Mouse (Mus musculus) neural tube, embryonic 11.5 days (tissue): Measurements from ENCODE around the gene Nfib. TPM values are rescaled to one million over a fixed set of nuclear protein-coding genes. Genes with fewer than 3 reads are reported as not detected.

Experiments used
- ATAC-seq: fragments of 200-750 bp; cut with Nextera tagmentation; 2 replicates; pipeline ENCODE4 v1.8.0; 2017; ENCODE audit warnings: moderate number of reproducible peaks, mild to moderate bottlenecking, moderate TSS enrichment, moderate library complexity; ENCODE audit not compliant: insufficient read depth, low FRiP score, low TSS enrichment
- DNase-seq: peaks from one replicate; pipeline ENCODE4 v3.0.0-alpha.2; 2015; ENCODE audit warnings: low spot score
- H3K27ac ChIP-seq: fragments of 300-500 bp; sonication (generic); 2 replicates; pipeline ENCODE4 v1.5.1; 2014; ENCODE audit warnings: low read depth, mild to moderate bottlenecking, low read length
- H3K27me3 ChIP-seq: fragments of 300-500 bp; sonication (generic); 2 replicates; pipeline ENCODE4 v1.6.1; 2014; ENCODE audit warnings: mild to moderate bottlenecking, low read length, mixed read lengths; ENCODE audit not compliant: control insufficient read depth, insufficient read depth
- H3K36me3 ChIP-seq: fragments of 300-500 bp; sonication (generic); 2 replicates; pipeline ENCODE4 v1.6.1; 2014; ENCODE audit warnings: mild to moderate bottlenecking, low read length, moderate library complexity, mixed read lengths; ENCODE audit not compliant: control insufficient read depth, insufficient read depth
- H3K4me1 ChIP-seq: fragments of 300-500 bp; sonication (generic); 2 replicates; pipeline ENCODE4 v1.6.1; 2014; ENCODE audit warnings: low read length, mixed read lengths; ENCODE audit not compliant: control insufficient read depth, insufficient read depth
- H3K4me2 ChIP-seq: fragments of 300-500 bp; sonication (generic); 2 replicates; pipeline ENCODE4 v1.6.1; 2014; ENCODE audit warnings: low read depth, mild to moderate bottlenecking, moderate library complexity
- H3K4me3 ChIP-seq: fragments of 300-500 bp; sonication (generic); 2 replicates; pipeline ENCODE4 v1.5.1; 2014; ENCODE audit warnings: low read depth, low read length
- H3K9ac ChIP-seq: fragments of 300-500 bp; sonication (generic); 2 replicates; pipeline ENCODE4 v1.6.1; 2014; ENCODE audit warnings: mild to moderate bottlenecking, low read length
- H3K9me3 ChIP-seq: fragments of 300-500 bp; sonication (generic); 2 replicates; pipeline ENCODE4 v1.6.1; 2016; ENCODE audit warnings: low read length; ENCODE audit not compliant: control insufficient read depth
- WGBS: fragments of 180-500 bp; shearing (Covaris S2); extraction: QIAGEN DNeasy Blood & Tissue Kit; methylation state at CpG from one replicate; pipeline ENCODE4 v1.1.7; 2014; 5-methylcytosine and 5-hydroxymethylcytosine counted together
- polyA plus RNA-seq: library from polyadenylated mRNA; unstranded; fragments of >200 nt; fragmentation: Nextera tagmentation; extraction: Ambion mirVana; gene quantifications from 2 replicates; pipeline ENCODE4 v1.2.1, GENCODE M21; 2014

Nfib gene
- polyA plus RNA-seq, 1 experiment from 2014 or later, result 29.1 TPM

- H3K4me2 ChIP-seq, result no peak overlapping the region
- WGBS, result 75% methylated on average over 4 of the region's 4 CpGs
- ATAC-seq, result no peak
These were observed 107.1 kb downstream of the Nfib start for GRCm38 (mm10) chr4:82598436-82598835.

GRCm38 (mm10) chr4:82593681-82594666 is 111.6 kb downstream of the Nfib start:
- no peak overlapping the region for H3K27ac ChIP-seq
- no peaks in the 10 kb centered on the region for H3K9me3 ChIP-seq
- H3K27me3 ChIP-seq, result no peaks in the 10 kb centered on the region
- 87% methylated on average over 10 of the region's 10 CpGs for WGBS
- H3K9ac ChIP-seq, result no peak overlapping the region
- no peak for ATAC-seq
- no peaks in the 10 kb centered on the region for H3K4me1 ChIP-seq
- no peaks in the 10 kb centered on the region for H3K36me3 ChIP-seq
- H3K4me2 ChIP-seq, result no peak overlapping the region
- DNase-seq, result no peak
- no peak overlapping the region for H3K4me3 ChIP-seq

More at GRCm38 (mm10) chr4:82598436-82598835, 107.1 kb downstream of the Nfib start:
- no peaks in the 10 kb centered on the region for H3K9me3 ChIP-seq
- no peak overlapping the region for H3K9ac ChIP-seq
- H3K4me1 ChIP-seq, result no peaks in the 10 kb centered on the region
- DNase-seq, result no peak
- no peak overlapping the region for H3K27ac ChIP-seq
- no peaks in the 10 kb centered on the region for H3K27me3 ChIP-seq
- H3K4me3 ChIP-seq, result no peak overlapping the region
- H3K36me3 ChIP-seq, result no peaks in the 10 kb centered on the region

GRCm38 (mm10) chr4:82592086-82593030 is 113.2 kb downstream of the Nfib start:
- Histone ChIP-seq H3K4me1 (no peaks in the 10 kb centered on the region), H3K4me3 (no peak overlapping the region), H3K27ac (no peak overlapping the region), H3K36me3 (no peaks in the 10 kb centered on the region), H3K9me3 (no peaks in the 10 kb centered on the region), H3K27me3 (no peaks in the 10 kb centered on the region), H3K4me2 (no peak overlapping the region), H3K9ac (no peak overlapping the region)
- no peak for DNase-seq
- 58% methylated on average over 7 of the region's 7 CpGs for WGBS
- no peak for ATAC-seq

GRCm38 (mm10) chr4:82589345-82589890 is 116.1 kb downstream of the Nfib start:
- H3K4me3 ChIP-seq, result no peak overlapping the region
- no peaks in the 10 kb centered on the region for H3K36me3 ChIP-seq
- 46% methylated on average over 4 of the region's 4 CpGs for WGBS
- no peak; the same call in 1 of the 2 replicates for ATAC-seq
- H3K4me2 ChIP-seq, result no peak overlapping the region
- DNase-seq, result peak; percentile 24
- no peaks in the 10 kb centered on the region for H3K4me1 ChIP-seq
- H3K9me3 ChIP-seq, result no peaks in the 10 kb centered on the region
- no peak overlapping the region for H3K9ac ChIP-seq
- no peak overlapping the region for H3K27ac ChIP-seq
- no peaks in the 10 kb centered on the region for H3K27me3 ChIP-seq

- Histone ChIP-seq H3K27me3 (no peaks in the 10 kb centered on the region), H3K4me2 (no peak overlapping the region), H3K36me3 (no peaks in the 10 kb centered on the region), H3K4me1 (no peaks in the 10 kb centered on the region), H3K9me3 (no peaks in the 10 kb centered on the region), H3K4me3 (no peak overlapping the region), H3K9ac (no peak overlapping the region), H3K27ac (no peak overlapping the region)
- ATAC-seq (no peak), DNase-seq (no peak)
- WGBS, result 80% methylated on average over 5 of the region's 5 CpGs
These were observed 116.8 kb downstream of the Nfib start for GRCm38 (mm10) chr4:82588718-82589117.

- no peak overlapping the region for H3K9ac ChIP-seq
- 79% methylated on average over 16 of the region's 16 CpGs for WGBS
- no peaks in the 10 kb centered on the region for H3K4me1 ChIP-seq
- no peak overlapping the region for H3K27ac ChIP-seq
- ATAC-seq, result no peak
- no peak overlapping the region for H3K4me3 ChIP-seq
- DNase-seq, result no peak
- no peaks in the 10 kb centered on the region for H3K27me3 ChIP-seq
- no peak overlapping the region for H3K4me2 ChIP-seq
- H3K9me3 ChIP-seq, result no peaks in the 10 kb centered on the region
- no peaks in the 10 kb centered on the region for H3K36me3 ChIP-seq
These were observed 118.2 kb downstream of the Nfib start for GRCm38 (mm10) chr4:82587146-82587870.

GRCm38 (mm10) chr4:82586637-82587036 is 118.9 kb downstream of the Nfib start:
- 90% methylated on average over 5 of the region's 5 CpGs for WGBS
- no peak for ATAC-seq

GRCm38 (mm10) chr4:82585536-82585935 is 120.0 kb downstream of the Nfib start:
- ATAC-seq (no peak), DNase-seq (no peak)
- Histone ChIP-seq H3K4me1 (no peaks in the 10 kb centered on the region), H3K27ac (no peak overlapping the region), H3K4me3 (no peak overlapping the region), H3K9me3 (no peaks in the 10 kb centered on the region), H3K36me3 (no peaks in the 10 kb centered on the region), H3K9ac (no peak overlapping the region), H3K27me3 (no peaks in the 10 kb centered on the region), H3K4me2 (no peak overlapping the region)
- WGBS, result 72% methylated on average over 9 of the region's 9 CpGs

More at GRCm38 (mm10) chr4:82586637-82587036, 118.9 kb downstream of the Nfib start:
- Histone ChIP-seq H3K9me3 (no peaks in the 10 kb centered on the region), H3K27ac (no peak overlapping the region), H3K27me3 (no peaks in the 10 kb centered on the region), H3K4me1 (no peaks in the 10 kb centered on the region), H3K36me3 (no peaks in the 10 kb centered on the region), H3K4me2 (no peak overlapping the region), H3K9ac (no peak overlapping the region), H3K4me3 (no peak overlapping the region)
- DNase-seq, result no peak
